Mouse (Mus musculus): Measurements from ENCODE around the gene Nfkb1.

Nfkb1 gene

GRCm38 (mm10) chr3:135691191-135692131, at the start of gene Nfkb1:
Gene Nfkb1 (minus strand): TSS chr3:135691547.
- no peak for DNase-seq (ENCODE audit: low spot score)

DNA sequence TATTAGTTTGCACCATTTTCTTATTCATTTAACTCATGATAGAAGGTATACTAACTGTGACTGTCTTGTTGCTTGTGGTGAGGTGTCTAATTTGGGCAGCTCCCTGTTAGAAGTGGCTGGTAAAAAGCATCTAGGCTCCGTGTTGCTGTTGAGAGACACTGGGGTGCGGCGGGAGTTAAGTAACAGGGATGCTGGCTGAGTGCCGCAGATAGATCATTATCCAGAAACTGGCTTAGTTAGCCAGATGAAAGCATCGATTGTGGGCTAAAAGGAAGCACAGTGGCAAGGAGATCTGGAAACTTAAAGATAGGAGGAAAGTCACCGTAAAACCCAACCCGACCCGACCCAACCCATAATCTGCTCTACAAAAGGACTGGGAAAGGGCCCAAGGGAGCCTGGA, 49.4 kb upstream of the Nfkb1 start:
- DNase-seq (ENCODE audit: low spot score): no peak

GRCm38 (mm10) chr3:135734736-135735135, 43.4 kb upstream of the Nfkb1 start:
- no peak for DNase-seq (ENCODE audit: low spot score)

DNA sequence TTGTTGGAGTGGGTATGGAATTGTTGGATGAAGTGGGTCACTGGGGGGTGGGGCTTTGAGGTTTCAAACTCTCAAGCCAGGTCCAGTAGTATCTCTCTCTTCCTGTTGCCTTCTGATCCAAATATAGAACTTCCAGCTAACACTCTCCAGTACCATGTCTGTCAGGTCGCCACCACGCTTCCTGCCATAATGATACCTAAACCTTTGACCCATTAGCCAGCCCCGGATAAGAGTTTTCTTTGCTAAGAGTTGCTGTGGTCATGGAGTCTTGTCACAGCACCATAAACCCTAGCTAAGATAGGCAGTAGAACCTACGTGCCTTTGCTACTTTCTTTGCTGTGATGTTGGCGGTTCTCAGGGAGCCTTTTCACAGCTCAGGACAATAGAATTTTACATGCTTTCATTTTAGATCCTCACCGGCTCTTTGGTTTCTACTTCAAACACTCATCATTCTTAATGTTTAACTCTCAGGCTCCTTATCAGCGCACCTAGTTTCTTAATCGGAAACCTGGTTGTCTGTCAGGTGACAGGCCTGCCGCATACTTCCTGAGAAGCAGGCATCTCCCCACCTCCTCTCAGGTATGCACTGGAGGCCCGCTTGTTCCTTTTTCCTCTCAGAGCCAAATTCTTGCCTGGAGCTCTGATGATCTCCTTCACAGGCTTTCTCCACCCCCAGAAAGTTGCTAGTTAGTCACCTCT, 41.5 kb upstream of the Nfkb1 start:
- no peak for DNase-seq (ENCODE audit: low spot score)

- peak; percentile 100 for DNase-seq (ENCODE audit: low spot score)
Measured at GRCm38 (mm10) chr3:135731292-135732047, 40.1 kb upstream of the Nfkb1 start.

- no peak for DNase-seq (ENCODE audit: low spot score)
Measured at GRCm38 (mm10) chr3:135730790-135731189, 39.4 kb upstream of the Nfkb1 start.

DNA sequence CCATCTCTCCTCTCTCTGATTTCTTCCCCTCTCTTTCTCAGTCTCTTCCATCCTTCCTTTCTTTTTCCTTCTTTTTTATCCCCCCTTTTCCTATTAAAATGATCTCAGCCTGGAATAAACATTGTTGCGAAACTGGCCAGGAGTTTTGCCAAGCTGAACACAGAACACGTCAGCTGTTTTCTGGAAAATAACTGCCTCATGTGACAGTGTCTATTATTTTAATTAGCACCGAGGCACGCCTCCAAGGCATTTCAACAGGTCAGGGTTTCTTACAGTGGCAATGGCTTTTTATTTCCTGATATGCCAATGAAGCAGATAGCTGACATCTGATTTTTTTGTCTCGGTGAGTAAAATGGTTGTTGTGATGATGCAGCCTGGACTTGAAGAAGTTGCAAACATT, 38.2 kb upstream of the Nfkb1 start:
- peak; percentile 29 for DNase-seq (ENCODE audit: low spot score)

DNA sequence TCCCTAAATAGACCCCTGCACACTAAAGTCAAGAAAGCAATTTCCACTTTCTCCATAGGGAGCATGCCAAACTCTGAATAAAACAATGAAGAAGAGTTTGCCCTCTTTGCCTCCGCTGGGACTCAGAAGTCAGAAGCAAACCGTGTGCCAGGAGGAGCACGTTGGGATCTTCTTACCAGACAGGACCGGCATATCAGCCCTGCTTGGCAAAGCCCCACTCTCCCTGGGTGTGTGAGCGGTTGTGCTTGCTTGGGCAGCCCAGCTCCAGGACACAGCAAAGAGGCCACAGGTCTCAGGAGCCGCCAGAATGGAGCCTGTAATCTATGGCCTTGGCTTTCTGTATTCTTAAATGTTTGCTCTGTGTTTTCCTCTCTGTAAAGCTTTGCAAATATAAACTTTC, 37.6 kb upstream of the Nfkb1 start:
- no peak for DNase-seq (ENCODE audit: low spot score)

DNA sequence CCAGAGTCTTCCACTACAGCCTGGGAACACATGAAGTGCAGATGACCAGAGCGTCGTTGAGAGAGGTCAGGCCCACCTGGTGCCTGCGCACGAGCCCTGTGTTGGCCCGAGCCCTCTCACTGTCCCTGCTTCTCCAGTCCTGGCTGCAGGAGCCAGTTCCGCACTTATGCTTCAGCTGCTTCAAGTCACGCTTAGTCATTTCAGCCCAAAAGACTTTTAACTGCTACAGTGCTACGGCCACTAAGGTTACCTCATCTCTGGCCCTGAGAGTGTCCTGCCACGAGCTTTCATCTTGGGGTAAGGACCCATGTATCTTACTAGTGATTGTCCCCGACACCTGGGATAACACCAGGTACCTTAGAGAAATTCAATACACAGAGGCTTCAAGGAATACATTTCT, 36.0 kb upstream of the Nfkb1 start:
- DNase-seq (ENCODE audit: low spot score): no peak

DNA sequence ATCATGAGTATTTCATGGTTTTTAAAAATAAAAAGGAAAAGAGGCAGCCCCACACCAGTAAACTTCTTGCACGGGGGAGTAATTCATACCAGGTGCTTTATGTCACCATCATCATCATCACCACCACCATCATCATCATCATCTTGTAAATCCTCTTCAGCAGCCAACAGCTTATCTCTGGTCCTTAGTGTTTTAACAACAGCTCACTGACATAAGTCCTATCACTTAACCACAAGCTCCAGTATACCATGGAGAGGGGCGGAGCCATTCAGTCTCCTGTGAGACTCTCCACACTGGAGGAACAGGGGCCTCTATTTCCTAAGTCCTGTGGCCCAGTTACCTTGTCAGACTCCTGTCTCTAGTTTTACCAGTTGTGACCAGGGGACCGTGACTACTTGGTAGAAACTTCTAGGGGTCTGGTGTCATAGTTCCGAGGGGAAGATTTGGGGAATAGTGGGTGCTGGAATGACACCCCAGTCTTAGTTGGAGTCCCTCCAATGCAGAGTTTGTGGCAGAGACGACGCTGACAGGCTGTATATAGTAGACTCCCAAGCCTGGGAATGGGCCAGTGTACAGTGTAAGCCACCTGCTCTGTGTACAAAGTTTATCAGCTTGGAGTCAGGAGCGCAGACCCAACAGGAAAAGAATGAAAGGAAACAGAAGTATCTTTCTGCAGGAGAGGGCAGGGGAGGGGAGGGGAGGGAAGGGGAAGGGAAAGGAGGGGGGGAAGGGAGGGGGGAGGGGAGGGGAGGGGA, 35.4 kb upstream of the Nfkb1 start:
- no peak for DNase-seq (ENCODE audit: low spot score)

DNA sequence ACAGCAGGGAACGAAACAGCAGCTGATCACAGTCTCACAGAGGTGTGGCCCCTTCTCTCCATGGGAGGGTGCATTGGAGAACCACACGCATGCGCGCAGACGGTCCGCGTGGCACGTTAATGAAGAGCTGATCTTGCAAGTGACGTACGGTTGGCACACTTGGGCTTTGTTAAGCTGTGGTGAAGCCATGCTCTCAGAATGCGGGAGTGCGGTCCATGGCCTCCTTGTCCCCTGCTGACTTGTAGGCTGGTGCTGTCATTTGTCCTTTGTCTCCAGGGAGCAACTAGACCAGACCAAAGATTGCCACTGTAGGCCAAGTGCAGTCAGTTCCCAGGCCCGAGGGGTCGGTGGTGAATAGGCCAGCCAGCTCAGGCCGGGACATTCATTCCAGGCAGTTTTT, 34.7 kb upstream of the Nfkb1 start:
- no peak for DNase-seq (ENCODE audit: low spot score)

DNA sequence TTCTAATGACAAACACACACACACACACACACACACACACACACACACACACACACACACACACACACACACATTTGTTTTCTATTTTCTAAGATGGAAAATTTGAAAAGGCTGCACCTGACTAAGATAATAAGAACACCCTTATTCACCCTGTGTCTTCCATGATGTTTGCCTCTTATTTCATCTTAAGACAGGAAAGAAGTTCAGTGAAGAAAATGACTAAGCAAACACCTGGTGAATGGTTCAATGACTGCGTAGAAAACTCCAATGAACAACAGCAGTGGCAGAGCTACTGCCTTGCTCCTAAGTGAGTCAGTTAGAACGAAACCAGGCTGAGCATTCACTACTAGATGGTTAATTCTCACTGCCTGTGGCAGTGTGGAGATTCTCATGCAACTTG, 30.8 kb upstream of the Nfkb1 start:
- DNase-seq (ENCODE audit: low spot score): no peak

DNA sequence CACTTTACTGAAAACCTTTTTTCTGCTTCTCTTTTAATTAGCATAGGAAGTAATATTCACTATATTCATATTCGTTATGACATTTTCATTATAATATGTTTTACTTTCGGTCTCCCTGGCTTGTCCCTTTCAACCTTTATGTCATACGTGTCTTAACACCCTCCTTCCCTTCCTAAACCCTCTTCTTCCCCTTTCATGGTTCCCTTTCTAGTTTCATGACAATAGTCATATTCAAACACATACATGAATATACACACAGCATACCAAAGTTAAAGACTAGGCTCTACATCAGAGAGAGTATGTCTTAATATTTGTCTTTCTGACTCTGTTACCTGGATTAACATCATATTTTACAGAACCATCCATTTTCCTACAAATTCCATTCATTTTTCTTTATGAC, 28.6 kb upstream of the Nfkb1 start:
- DNase-seq (ENCODE audit: low spot score): no peak

DNA sequence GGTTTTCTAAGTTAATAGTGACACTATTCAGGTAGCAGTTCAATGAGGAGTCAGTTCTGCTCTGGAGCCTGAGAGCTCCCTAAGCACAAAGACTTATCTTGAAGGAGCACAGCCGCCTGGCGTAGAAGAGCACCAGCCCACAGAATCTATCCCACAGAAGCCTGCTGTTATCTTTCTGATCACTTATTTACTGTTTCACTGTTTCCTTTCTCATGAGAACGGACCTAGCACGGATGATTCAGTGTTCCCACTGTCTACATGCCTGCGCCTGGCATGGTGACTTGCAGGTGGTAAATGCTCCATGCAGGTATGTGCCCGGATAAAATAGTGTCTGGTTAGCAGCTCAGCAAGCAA, 27.8 kb upstream of the Nfkb1 start:
- no peak for DNase-seq (ENCODE audit: low spot score)

- DNase-seq (ENCODE audit: low spot score): no peak
Measured at GRCm38 (mm10) chr3:135718323-135719178, 27.2 kb upstream of the Nfkb1 start.

DNA sequence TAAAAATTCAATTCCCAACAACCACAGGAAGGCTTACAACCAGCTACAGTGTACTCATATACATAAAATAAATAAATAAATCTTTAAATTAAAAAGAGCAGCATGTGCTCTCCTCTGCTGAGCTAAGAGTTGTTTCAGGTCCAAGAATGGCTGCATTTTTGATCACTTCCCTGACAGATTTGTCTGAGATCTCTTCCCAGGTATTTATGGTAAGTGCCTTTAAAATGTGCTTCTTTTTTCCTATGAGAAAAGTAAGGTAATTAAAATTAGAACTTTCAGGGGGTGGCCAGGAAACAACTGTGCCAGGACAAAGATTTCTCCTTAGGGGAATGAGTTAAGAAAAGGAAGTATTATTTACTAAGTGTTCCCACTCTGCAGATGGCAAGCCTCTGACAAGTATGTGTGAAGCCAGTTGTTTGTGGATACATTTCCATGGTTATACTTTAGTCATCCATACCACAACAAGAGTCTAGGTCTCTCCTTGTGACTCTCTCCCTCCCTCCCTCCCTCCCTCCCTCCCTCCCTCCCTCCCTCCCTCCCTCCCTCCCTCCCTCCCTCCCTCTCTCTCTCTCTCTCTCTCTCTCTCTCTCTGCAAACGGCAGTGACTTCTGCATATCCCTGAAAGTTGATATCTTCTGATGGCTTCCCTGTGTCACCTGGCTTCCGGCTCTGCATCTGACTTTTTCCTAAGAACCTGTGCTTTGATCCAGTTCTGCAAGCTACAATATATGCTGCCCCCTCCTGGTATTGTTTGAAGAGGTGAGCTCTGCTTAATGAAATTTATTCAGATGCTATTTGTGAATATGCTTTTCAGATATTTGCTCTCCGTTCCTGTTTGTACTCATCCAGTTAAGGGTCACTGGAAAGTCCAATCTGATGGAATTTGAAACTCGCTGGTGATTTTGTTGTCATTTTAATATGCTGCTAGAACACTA, 21.9 kb upstream of the Nfkb1 start:
- no peak for DNase-seq (ENCODE audit: low spot score)

DNA sequence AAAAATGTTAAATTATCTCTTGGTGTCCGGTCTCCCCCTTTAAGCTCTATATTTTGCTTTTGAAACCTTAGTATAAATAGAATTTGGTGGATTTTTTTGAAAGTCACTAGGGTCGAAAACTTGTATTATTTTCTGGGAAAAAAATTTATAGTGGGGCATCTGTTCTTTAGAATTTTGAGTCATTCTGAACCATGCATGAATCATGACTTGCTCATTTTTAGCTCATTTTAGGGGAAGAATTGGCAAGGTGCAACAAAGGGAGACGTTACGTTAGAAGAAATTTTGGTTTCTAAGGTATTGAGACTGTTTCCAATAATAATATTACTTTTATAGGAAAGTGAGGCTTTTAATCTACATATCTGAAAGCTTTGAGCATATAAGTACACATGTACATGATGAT, 20.3 kb upstream of the Nfkb1 start:
- DNase-seq (ENCODE audit: low spot score): no peak

DNA sequence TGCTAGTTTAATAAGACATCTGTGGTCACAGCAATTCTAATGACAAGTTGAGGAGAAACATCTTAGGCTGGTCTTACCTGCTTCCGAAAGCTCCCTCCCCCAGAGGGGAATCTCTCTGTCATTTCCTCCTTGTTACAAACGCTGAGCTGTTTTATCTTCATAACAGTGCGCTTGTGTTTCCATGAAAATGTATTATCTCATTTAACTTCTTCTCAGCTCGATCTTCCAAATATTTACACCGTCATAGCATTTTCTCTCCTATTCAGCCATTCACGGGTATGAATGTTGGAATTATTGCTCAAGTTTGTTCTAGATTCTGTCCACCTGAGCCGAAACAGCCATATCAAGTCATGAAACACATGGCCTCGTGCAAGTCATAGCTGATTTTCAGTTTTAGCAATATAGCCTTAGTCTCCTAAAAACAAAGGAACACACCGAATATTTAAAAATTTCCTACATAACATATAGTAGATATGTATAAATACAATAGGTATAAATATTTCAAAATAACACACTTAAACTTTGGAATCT, 19.8 kb upstream of the Nfkb1 start:
- DNase-seq (ENCODE audit: low spot score): no peak

DNA sequence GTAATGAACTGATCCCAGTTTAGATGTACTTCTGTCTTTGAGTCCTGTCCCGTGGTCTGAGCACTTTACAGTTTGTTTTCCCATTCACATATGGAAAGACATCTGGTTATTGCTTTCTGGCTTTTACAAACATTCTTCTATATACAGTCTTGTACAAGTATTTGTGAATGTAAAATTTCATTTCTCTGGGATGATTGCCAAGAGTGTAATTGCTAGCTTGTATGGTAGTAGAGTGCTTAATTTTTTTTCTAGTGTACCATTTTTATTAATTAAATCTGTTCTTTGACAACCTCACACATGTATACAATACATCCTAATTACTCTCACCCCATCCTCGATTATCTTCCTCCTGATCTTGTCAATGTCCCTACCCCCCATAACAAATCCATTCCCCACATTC, 12.0 kb upstream of the Nfkb1 start:
- DNase-seq (ENCODE audit: low spot score): no peak

DNA sequence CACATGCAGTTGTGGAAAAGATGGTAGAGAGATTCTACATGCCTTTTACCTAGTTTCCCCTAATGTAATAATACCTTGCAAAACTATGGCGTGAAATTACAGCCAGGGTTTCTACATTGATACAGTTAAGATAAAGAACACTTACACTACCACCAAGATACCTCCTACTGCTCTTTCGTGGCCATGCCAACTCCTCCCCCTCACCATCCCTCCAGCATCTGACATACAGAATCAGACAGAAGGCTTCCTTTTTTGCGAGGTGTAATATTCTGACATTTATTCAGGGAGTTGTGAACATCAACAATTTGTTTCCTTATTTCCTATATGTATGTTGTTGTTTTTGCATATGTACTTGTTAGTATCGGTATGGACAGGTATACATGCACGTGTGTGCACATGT, 11.3 kb upstream of the Nfkb1 start:
- no peak for DNase-seq (ENCODE audit: low spot score)

Measured in layer of hippocampus, adult 9-10 months (tissue).